Mouse (Mus musculus): ENCODE measurements at regions not wholly inside any gene's neighbourhood (a gene's known extent, or its start where the extent isn't known, plus 50 kb on each side); places are given as distances from the start of the nearest gene placed in this dataset.

DNA sequence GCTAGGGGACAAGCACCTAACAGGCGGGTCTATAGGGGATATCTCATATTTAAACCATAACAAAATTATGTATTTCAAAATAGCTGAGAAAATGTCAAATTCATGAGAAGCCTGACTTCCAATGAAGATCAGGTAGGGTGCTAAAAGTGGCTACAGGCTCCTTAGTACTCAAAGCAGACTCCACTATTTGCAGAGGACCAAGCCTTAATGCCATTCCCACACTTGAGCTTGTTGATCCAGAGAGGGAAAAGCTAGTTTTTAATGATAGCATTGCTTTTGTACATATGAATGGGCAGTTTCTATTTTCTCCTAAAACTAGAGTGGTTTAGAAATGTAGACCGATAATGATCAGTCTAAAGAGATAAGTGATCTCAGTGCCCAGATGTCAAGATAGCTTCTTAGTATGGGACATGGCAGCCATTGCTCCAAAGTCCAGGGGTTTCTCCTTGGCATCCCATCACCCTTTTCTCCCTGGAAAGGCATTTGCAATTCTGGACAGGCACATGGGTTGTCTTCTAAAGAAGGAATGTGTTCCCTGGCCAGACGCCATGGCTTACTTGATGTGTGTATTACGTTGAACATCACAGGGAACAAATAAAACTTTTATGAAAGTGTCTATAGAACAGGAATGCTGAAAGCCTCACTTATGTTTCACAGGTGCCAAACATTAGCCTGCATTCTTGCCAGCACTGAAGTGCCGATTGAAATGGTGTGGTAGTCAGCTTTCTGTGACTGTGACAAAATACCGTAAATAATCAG is 106.9 kb upstream of the Foxa2 start:
- TF ChIP-seq CTCF (IDR thresholded peaks at IDR 0.05; ENCODE audit: low read depth) = no peak
- no peak for TF ChIP-seq EP300 (IDR thresholded peaks at IDR 0.05; ENCODE audit: low read depth)

Data from liver, postnatal 0 days (tissue).